Mouse (Mus musculus) left cerebral cortex, postnatal 14 days (tissue): ENCODE measurements around the gene Ccdc194. TPM values are rescaled to one million over a fixed set of nuclear protein-coding genes. Genes with fewer than 3 reads are reported as not detected.

Experiments used
- total RNA-seq, 2 experiments: library from RNA; stranded (reverse); gene quantifications; 2 replicates each; pipeline ENCODE4 v1.2.3; 2021

Gene Ccdc194
- total RNA-seq, 2 experiments from 2014 or later = not detected

Other genes with a start within 250 kb of the Ccdc194 start
- 10 to 100 TPM; 84.5 to 94.0 TPM for gene Use1, start 158.9 kb downstream of the Ccdc194 start, total RNA-seq
- gene Ocel1, start 154.4 kb downstream of the Ccdc194 start, total RNA-seq = 10 to 100 TPM; 20.2 TPM
- gene Nr2f6, start 143.8 kb downstream of the Ccdc194 start, total RNA-seq = 10 to 100 TPM; 32.2 to 34.2 TPM
- gene Ushbp1, start 129.9 kb downstream of the Ccdc194 start, total RNA-seq = 1 to 10 TPM; 5.9 to 7.2 TPM
- gene Babam1, start 128.8 kb downstream of the Ccdc194 start, total RNA-seq = 10 to 100 TPM; 87.1 to 91.0 TPM
- gene Ankle1, start 119.7 kb downstream of the Ccdc194 start, total RNA-seq = under 1 TPM; 0.29 to 0.38 TPM
- 100 to 1,000 TPM; 225 to 230 TPM for gene Abhd8, start 62.1 kb downstream of the Ccdc194 start, total RNA-seq
- 10 to 100 TPM; 75.5 to 79.8 TPM for gene Mrpl34, start 60.8 kb downstream of the Ccdc194 start, total RNA-seq
- 100 to 1,000 TPM in 1 of 2 experiments, 10 to 100 TPM in 1; 96.0 to 106 TPM for gene Dda1, start 56.5 kb downstream of the Ccdc194 start, total RNA-seq
- 10 to 100 TPM; 68.7 to 74.9 TPM for gene Ano8, start 39.7 kb downstream of the Ccdc194 start, total RNA-seq
- 10 to 100 TPM; 29.8 to 30.8 TPM for gene Gtpbp3, start 37.6 kb downstream of the Ccdc194 start, total RNA-seq
- gene Plvap, start 14.0 kb downstream of the Ccdc194 start, total RNA-seq = 1 to 10 TPM; 6.6 to 7.6 TPM
- gene Bst2, start 11.7 kb upstream of the Ccdc194 start, total RNA-seq = 1 to 10 TPM; 2.8 to 4.2 TPM
- gene Mvb12a, start 17.2 kb upstream of the Ccdc194 start, total RNA-seq = 10 to 100 TPM; 32.9 to 38.5 TPM
- under 1 TPM in 1 of 2 experiments, not detected in 1; 0.22 TPM for gene Tmem221, start 33.2 kb upstream of the Ccdc194 start, total RNA-seq
- gene Nxnl1, start 40.9 kb upstream of the Ccdc194 start, total RNA-seq = under 1 TPM in 1 of 2 experiments, not detected in 1; 0.15 TPM
- 10 to 100 TPM; 82.0 to 84.3 TPM for gene Slc27a1, start 43.2 kb upstream of the Ccdc194 start, total RNA-seq
- 10 to 100 TPM; 54.4 to 55.4 TPM for gene Pgls, start 66.5 kb upstream of the Ccdc194 start, total RNA-seq
- 1 to 10 TPM; 3.3 TPM for gene Fam129c, start 71.9 kb upstream of the Ccdc194 start, total RNA-seq
- 10 to 100 TPM; 59.4 to 64.7 TPM for gene Colgalt1, start 85.3 kb upstream of the Ccdc194 start, total RNA-seq
- gene Unc13a, start 146.0 kb upstream of the Ccdc194 start, total RNA-seq = 100 to 1,000 TPM; 299 to 337 TPM
- 1 to 10 TPM; 5.6 to 6.4 TPM for gene Jak3, start 150.6 kb upstream of the Ccdc194 start, total RNA-seq
- 1 to 10 TPM; 1.8 to 2.8 TPM for gene Insl3, start 163.5 kb upstream of the Ccdc194 start, total RNA-seq
- under 1 TPM; 0.44 to 0.49 TPM for gene B3gnt3, start 176.1 kb upstream of the Ccdc194 start, total RNA-seq
- 100 to 1,000 TPM; 152 to 156 TPM for gene Fcho1, start 200.0 kb upstream of the Ccdc194 start, total RNA-seq